8 mouse cellular contexts compared by ENCODE assay signal in genomic region chr8:116921337-116922059, GRCm38 (mm10). TPM values are rescaled to one million over a fixed set of nuclear protein-coding genes. Genes with fewer than 3 reads are reported as not detected.
DNase-seq lines count a peak whose midpoint lies in the region; ATAC-seq lines count a peak whose summit lies in the region.

Gene Cmc2, minus strand, starts transcription at chr8:116921455.
Gene Cenpn, plus strand, starts transcription at chr8:116921730.

- peak; percentile 98 for DNase-seq in Muller cell, postnatal 12 days (ENCODE audit: inconsistent ontology term)
- DNase-seq in cerebellum, adult 9-11 months, result peak; percentile 94
- peak; percentile 75 to 90 for DNase-seq in frontal cortex, adult 2 months (ENCODE audit: extremely low spot score in 1 of 2, low spot score in 1 of 2)
- DNase-seq in hindbrain, embryonic 11.5 days (ENCODE audit: low spot score), result peak; percentile 97
- peak; percentile 92 to 95 for DNase-seq in layer of hippocampus, postnatal 10 days (ENCODE audit: low spot score in 2 of 2)
- DNase-seq in lung, postnatal 10 days, result peak; percentile 94
- peak; percentile 91 for DNase-seq in ovary, postnatal 36 days (ENCODE audit: low spot score)
- peak; percentile 92 for DNase-seq in thymus, postnatal 25 days

- ATAC-seq in hindbrain, embryonic 11.5 days (ENCODE audit: low FRiP score), result peak; percentile 98

- H3K4me2 ChIP-seq in hindbrain, embryonic 11.5 days (replicated peaks; ENCODE audit: low read depth, low read length), result peak within 1 kb of the TSS; percentile 71

- H3K9ac ChIP-seq in hindbrain, embryonic 11.5 days (ENCODE audit: low read depth, low read length), result peak within 1 kb of the TSS; percentile 57

- H3K36me3 ChIP-seq in hindbrain, embryonic 11.5 days (ENCODE audit: control insufficient read depth, insufficient read depth, low read length), result no peaks in the 10 kb centered on the region

- under 1% methylated on average over 57 of the region's 57 CpGs for WGBS in hindbrain, embryonic 11.5 days

- no peaks in the 10 kb centered on the region; the same call in 1 of the 2 replicates for H3K4me1 ChIP-seq in hindbrain, embryonic 11.5 days (replicated peaks; ENCODE audit: control insufficient read depth, insufficient read depth, low read length)

- peak within 1 kb of the TSS; percentile 65 for H3K27ac ChIP-seq in hindbrain, embryonic 11.5 days (ENCODE audit: low read depth, low read length)

- no peaks in the 10 kb centered on the region for H3K9me3 ChIP-seq in hindbrain, embryonic 11.5 days (ENCODE audit: control insufficient read depth, low read length)

- H3K27me3 ChIP-seq in hindbrain, embryonic 11.5 days (ENCODE audit: control insufficient read depth, insufficient read depth, low read length), result no peaks in the 10 kb centered on the region

- peak within 1 kb of the TSS; percentile 79 for H3K4me3 ChIP-seq in hindbrain, embryonic 11.5 days (ENCODE audit: low read depth, low read length)

RNA-seq across cellular contexts. Expression of gene Cmc2, which starts in this region (rescaled TPM):
- polyA plus RNA-seq in frontal cortex, adult 2 months (2012; rRNA removed), result 18.6 and 19.8 TPM in 2 replicates
- 68.6 and 73.8 TPM in 2 replicates for polyA plus RNA-seq in hindbrain, embryonic 11.5 days (2014; fragmentation: Nextera tagmentation; extraction: Ambion mirVana)
- total RNA-seq in layer of hippocampus, postnatal 10 days (2021), result 10 to 100 TPM; 11.8 to 12.5 TPM

RNA-seq across cellular contexts. Expression of gene Cenpn, which starts in this region (rescaled TPM):
- 1.7 and 2.1 TPM in 2 replicates for polyA plus RNA-seq in frontal cortex, adult 2 months (2012; rRNA removed)
- polyA plus RNA-seq in hindbrain, embryonic 11.5 days (2014; fragmentation: Nextera tagmentation; extraction: Ambion mirVana), result 45.8 and 49.2 TPM in 2 replicates
- 1 to 10 TPM; 2.3 to 2.6 TPM for total RNA-seq in layer of hippocampus, postnatal 10 days (2021)

Comparison
In these comparisons a context has a peak if more than half of its experiments do, and no peak if none do; other contexts are left out.
1. Peak in every context shown above with its lines: DNase-seq, ATAC-seq, H3K4me3 ChIP-seq and H3K27ac ChIP-seq.
2. RNA of gene Cenpn (polyA plus RNA-seq): 45.8 to 49.2 TPM in hindbrain, embryonic 11.5 days; 1.7 to 2.1 TPM in frontal cortex, adult 2 months; every median in the first group is over 10 times any median in the second.